ENCODE assay signal across 17 mouse cellular contexts in genomic region chr3:148912944-148913684, GRCm38 (mm10).
A peak's percentile ranks its signal among the peaks of the same experiment; 100 is the strongest.
DNase-seq lines count a peak whose midpoint lies in the region; ATAC-seq lines count a peak whose summit lies in the region.
"Had no signal": no experiment of that assay in that cellular context is flagged by ENCODE, and none has a peak within 500 bp of the region (broad histone marks: within the 10 kb centered on the region; RNA-seq: fewer than 3 reads in every experiment).

No protein-coding gene starts in this region.

- no peak overlapping the region for H3K9ac ChIP-seq in neural tube, embryonic 12.5 days
- H3K9ac ChIP-seq in forebrain, embryonic 16.5 days (replicated peaks; ENCODE audit: low read depth, low read length), result no peak overlapping the region
- no peak overlapping the region for H3K9ac ChIP-seq in midbrain, embryonic 14.5 days (replicated peaks; ENCODE audit: low read length)
- H3K9ac ChIP-seq: intestine, embryonic 15.5 days; lung, embryonic 14.5 days had no signal

- intact Hi-C loops in heart, postnatal 14 days (cut with DNase I), result no loop called here
- intact Hi-C loops in left cerebral cortex, postnatal 4 days (cut with DNase I), result no loop called here

- peak; percentile 65 for ATAC-seq in neural tube, embryonic 12.5 days (ENCODE audit: low FRiP score, low read depth)
- ATAC-seq in forebrain, embryonic 16.5 days, result peak; percentile 68
- ATAC-seq in midbrain, embryonic 14.5 days (ENCODE audit: low FRiP score, low TSS enrichment), result peak; percentile 58; the same call in 1 of the 2 replicates
- ATAC-seq: CD4-positive, CD25-positive, alpha-beta regulatory T cell, adult 4 months; intestine, embryonic 15.5 days had no signal

- no peak overlapping the region for H3K4me3 ChIP-seq in neural tube, embryonic 12.5 days
- no peak overlapping the region for H3K4me3 ChIP-seq in forebrain, embryonic 16.5 days (replicated peaks; ENCODE audit: low read length)
- no peak overlapping the region for H3K4me3 ChIP-seq in midbrain, embryonic 14.5 days (replicated peaks; ENCODE audit: low read depth, low read length)
- H3K4me3 ChIP-seq: intestine, embryonic 15.5 days had no signal

- H3K4me1 ChIP-seq in neural tube, embryonic 12.5 days, result peaks cover 20% of the 10 kb centered on the region
- H3K4me1 ChIP-seq in forebrain, embryonic 16.5 days (replicated peaks; ENCODE audit: control insufficient read depth, insufficient read depth, low read length), result peaks cover 29% of the 10 kb centered on the region
- H3K4me1 ChIP-seq in midbrain, embryonic 14.5 days (ENCODE audit: control insufficient read depth, insufficient read depth, low read length), result peaks cover 29% of the 10 kb centered on the region

- DNase-seq in neural tube, embryonic 10.5 days (ENCODE audit: extremely low spot score, low spot score), result no peak
- DNase-seq in midbrain, embryonic 14.5 days, result peak; percentile 65
- DNase-seq in adipocyte (ENCODE audit: low spot score), result no peak
- DNase-seq in heart, postnatal 14 days, result no peak
- DNase-seq in left cerebral cortex, postnatal 4 days, result no peak
- DNase-seq: adrenal gland, adult 2 months; cerebellum, postnatal 14 days; heart, postnatal 10 days; lung, embryonic 14.5 days; lung, postnatal 4 days; right cerebral cortex, postnatal 25 days; thymus, postnatal 14 days had no signal

- no peak overlapping the region for H3K4me2 ChIP-seq in neural tube, embryonic 12.5 days (replicated peaks)
- H3K4me2 ChIP-seq in forebrain, embryonic 16.5 days (ENCODE audit: low read length), result no peak overlapping the region; the same call in 1 of the 2 replicates
- H3K4me2 ChIP-seq in midbrain, embryonic 14.5 days (ENCODE audit: low read length), result 0 out of 2 replicates have a peak overlapping the region, but pooled peaks have one; percentile 1
- H3K4me2 ChIP-seq: intestine, embryonic 15.5 days; lung, embryonic 14.5 days had no signal

- H3K9me3 ChIP-seq in neural tube, embryonic 12.5 days, result no peaks in the 10 kb centered on the region
- H3K9me3 ChIP-seq in forebrain, embryonic 16.5 days (ENCODE audit: control insufficient read depth, low read length), result no peaks in the 10 kb centered on the region
- no peaks in the 10 kb centered on the region for H3K9me3 ChIP-seq in midbrain, embryonic 14.5 days (ENCODE audit: control insufficient read depth, low read length)
- H3K9me3 ChIP-seq: intestine, embryonic 15.5 days had no signal

- H3K27ac ChIP-seq in neural tube, embryonic 12.5 days, result no peak overlapping the region
- H3K27ac ChIP-seq in forebrain, embryonic 16.5 days (ENCODE audit: low read length), result no peak overlapping the region
- peak overlapping the region; percentile 53; the same call in 1 of the 2 replicates for H3K27ac ChIP-seq in midbrain, embryonic 14.5 days (replicated peaks; ENCODE audit: low read depth, low read length)
- H3K27ac ChIP-seq: intestine, embryonic 15.5 days had no signal

- H3K36me3 ChIP-seq in neural tube, embryonic 12.5 days, result no peaks in the 10 kb centered on the region
- H3K36me3 ChIP-seq in forebrain, embryonic 16.5 days (ENCODE audit: control insufficient read depth, insufficient read depth), result no peaks in the 10 kb centered on the region
- H3K36me3 ChIP-seq in midbrain, embryonic 14.5 days (ENCODE audit: control insufficient read depth, insufficient read depth, low read length), result no peaks in the 10 kb centered on the region
- H3K36me3 ChIP-seq: G1E; intestine, embryonic 15.5 days had no signal

- WGBS in neural tube, embryonic 12.5 days, result 51% methylated on average over 14 of the region's 14 CpGs
- 20% methylated on average over 14 of the region's 14 CpGs for WGBS in forebrain, embryonic 16.5 days
- WGBS in midbrain, embryonic 14.5 days, result 54% methylated on average over 14 of the region's 14 CpGs

- H3K27me3 ChIP-seq in neural tube, embryonic 12.5 days (replicated peaks), result no peaks in the 10 kb centered on the region
- no peaks in the 10 kb centered on the region for H3K27me3 ChIP-seq in forebrain, embryonic 16.5 days (replicated peaks; ENCODE audit: control insufficient read depth, insufficient read depth, low read length)
- no peaks in the 10 kb centered on the region for H3K27me3 ChIP-seq in midbrain, embryonic 14.5 days (ENCODE audit: control insufficient read depth, insufficient read depth, low read length)
- H3K27me3 ChIP-seq: intestine, embryonic 15.5 days had no signal
